Mouse (Mus musculus) kidney, embryonic 14.5 days (tissue): ENCODE measurements at regions not wholly inside any gene's neighbourhood (a gene's known extent, or its start where the extent isn't known, plus 50 kb on each side); places are given as distances from the start of the nearest gene placed in this dataset.
"Not testable (repeated sequence)": the region's sequence is repeated elsewhere in the genome, so short reads cannot be mapped to it uniquely, and the experiment has no call there.

Experiments
- ATAC-seq: fragments of 200-750 bp; cut with Nextera tagmentation; 2 replicates; pipeline ENCODE4 v1.8.0; 2017; ENCODE audit warnings: moderate number of reproducible peaks, mild to moderate bottlenecking, moderate TSS enrichment, moderate library complexity; ENCODE audit not compliant: low FRiP score, low TSS enrichment
- H3K27ac ChIP-seq: fragments of 300-500 bp; sonication (generic); 2 replicates; pipeline ENCODE4 v1.5.1; 2014; ENCODE audit warnings: low read depth, mild to moderate bottlenecking, low read length, moderate library complexity, mixed read lengths
- H3K27me3 ChIP-seq: fragments of 300-500 bp; sonication (generic); 2 replicates; pipeline ENCODE4 v1.6.1; 2014; ENCODE audit warnings: mild to moderate bottlenecking, low read length; ENCODE audit not compliant: control insufficient read depth, insufficient read depth
- H3K36me3 ChIP-seq: fragments of 300-500 bp; sonication (generic); 2 replicates; pipeline ENCODE4 v1.6.1; 2014; ENCODE audit warnings: low read length, mixed read lengths; ENCODE audit not compliant: control insufficient read depth, insufficient read depth
- H3K4me1 ChIP-seq: fragments of 300-500 bp; sonication (generic); 2 replicates; pipeline ENCODE4 v1.6.1; 2014; ENCODE audit warnings: low read length, mixed read lengths; ENCODE audit not compliant: control insufficient read depth, insufficient read depth
- H3K4me2 ChIP-seq: fragments of 300-500 bp; sonication (generic); replicated peaks from 2 replicates; pipeline ENCODE4 v1.6.1; 2014; ENCODE audit warnings: low read depth, mild to moderate bottlenecking, low read length
- H3K4me3 ChIP-seq: fragments of 300-500 bp; sonication (generic); 2 replicates; pipeline ENCODE4 v1.5.1; 2014; ENCODE audit warnings: mild to moderate bottlenecking, low read length
- H3K9ac ChIP-seq: fragments of 300-500 bp; sonication (generic); 2 replicates; pipeline ENCODE4 v1.6.1; 2014; ENCODE audit warnings: low read depth, mild to moderate bottlenecking, low read length, moderate library complexity
- H3K9me3 ChIP-seq: fragments of 300-500 bp; sonication (generic); 2 replicates; pipeline ENCODE4 v1.6.1; 2016; ENCODE audit warnings: low read length; ENCODE audit not compliant: control insufficient read depth
- WGBS: fragments of 180-500 bp; shearing (Covaris S2); extraction: QIAGEN DNeasy Blood & Tissue Kit; methylation state at CpG from one replicate; pipeline ENCODE4 v1.1.7; 2014; 5-methylcytosine and 5-hydroxymethylcytosine counted together

- Histone ChIP-seq H3K9ac (no peak overlapping the region), H3K36me3 (no peaks in the 10 kb centered on the region), H3K4me2 (no peak overlapping the region), H3K4me1 (no peaks in the 10 kb centered on the region), H3K9me3 (no peaks in the 10 kb centered on the region), H3K4me3 (no peak overlapping the region), H3K27ac (no peak overlapping the region), H3K27me3 (no peaks in the 10 kb centered on the region)
- ATAC-seq = no peak
- WGBS = 90% methylated on average over 5 of the region's 5 CpGs
Observed at GRCm38 (mm10) chr3:151948015-151948645, 110.7 kb upstream of the Ptgfr start.

DNA sequence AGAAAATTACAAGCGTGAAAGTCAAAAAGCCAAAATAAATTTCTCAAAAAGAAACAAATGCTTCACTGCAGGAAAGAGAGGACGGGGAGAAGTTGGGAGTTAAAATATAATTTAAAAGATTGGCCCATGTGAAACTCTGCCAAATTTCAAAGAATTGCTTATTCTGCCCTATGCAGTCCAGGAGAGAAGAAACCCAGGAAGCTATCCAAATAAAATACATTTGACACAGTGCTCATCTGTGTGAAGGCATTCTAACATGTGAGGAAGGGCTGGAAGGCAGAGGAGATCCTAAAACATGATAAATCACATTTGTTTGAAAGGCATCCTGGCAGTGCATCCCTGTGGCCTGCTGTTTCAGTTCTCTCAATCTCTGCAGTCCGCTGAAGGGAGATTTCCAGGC, 108.5 kb upstream of the Ptgfr start:
- Histone ChIP-seq H3K36me3 (no peaks in the 10 kb centered on the region), H3K4me2 (no peak overlapping the region), H3K27me3 (no peaks in the 10 kb centered on the region), H3K4me1 (no peaks in the 10 kb centered on the region), H3K9me3 (no peaks in the 10 kb centered on the region), H3K9ac (no peak overlapping the region), H3K4me3 (no peak overlapping the region), H3K27ac (no peak overlapping the region)
- WGBS = 79% methylated on average over 3 of the region's 3 CpGs
- ATAC-seq = no peak

- 56% methylated on average over 3 of the region's 3 CpGs for WGBS
- H3K27ac ChIP-seq = no peak overlapping the region
- H3K36me3 ChIP-seq = no peaks in the 10 kb centered on the region
- no peak for ATAC-seq
- H3K4me3 ChIP-seq = no peak overlapping the region
- H3K27me3 ChIP-seq = no peaks in the 10 kb centered on the region
- no peaks in the 10 kb centered on the region for H3K9me3 ChIP-seq
- no peak overlapping the region for H3K9ac ChIP-seq
- no peaks in the 10 kb centered on the region for H3K4me1 ChIP-seq
- H3K4me2 ChIP-seq = no peak overlapping the region
Observed at GRCm38 (mm10) chr3:151943542-151943941, 106.1 kb upstream of the Ptgfr start.

- Histone ChIP-seq H3K4me3 (no peak overlapping the region), H3K9ac (no peak overlapping the region), H3K4me2 (no peak overlapping the region), H3K4me1 (no peaks in the 10 kb centered on the region), H3K36me3 (no peaks in the 10 kb centered on the region), H3K27me3 (no peaks in the 10 kb centered on the region), H3K27ac (no peak overlapping the region), H3K9me3 (no peaks in the 10 kb centered on the region)
- no peak for ATAC-seq
- 82% methylated on average over 2 of the region's 2 CpGs for WGBS
Observed at GRCm38 (mm10) chr3:151938472-151939029, 101.1 kb upstream of the Ptgfr start.

DNA sequence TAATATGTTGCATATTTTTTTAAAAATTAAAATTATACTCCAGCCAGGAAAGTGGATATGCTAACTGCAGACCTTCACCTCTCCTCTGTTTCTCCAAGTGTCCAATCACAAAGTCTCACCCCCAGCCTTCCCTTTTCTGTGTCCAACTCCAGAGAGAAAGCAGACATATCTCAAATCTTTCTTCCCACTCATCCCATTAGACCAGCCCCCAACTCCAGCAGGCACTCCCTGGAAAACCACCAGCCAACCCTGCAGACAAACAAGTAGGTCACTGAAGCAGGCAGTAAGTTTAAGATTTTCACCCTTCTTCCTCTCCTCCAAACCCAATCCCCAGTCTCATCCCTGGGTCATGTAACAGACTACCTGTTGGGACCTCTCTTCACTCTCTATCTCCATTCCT, 94.2 kb upstream of the Ptgfr start:
- Histone ChIP-seq H3K9me3 (no peaks in the 10 kb centered on the region), H3K27me3 (no peaks in the 10 kb centered on the region), H3K4me1 (no peaks in the 10 kb centered on the region), H3K36me3 (no peaks in the 10 kb centered on the region), H3K4me2 (no peak overlapping the region), H3K4me3 (no peak overlapping the region), H3K9ac (no peak overlapping the region), H3K27ac (no peak overlapping the region)
- no peak for ATAC-seq

DNA sequence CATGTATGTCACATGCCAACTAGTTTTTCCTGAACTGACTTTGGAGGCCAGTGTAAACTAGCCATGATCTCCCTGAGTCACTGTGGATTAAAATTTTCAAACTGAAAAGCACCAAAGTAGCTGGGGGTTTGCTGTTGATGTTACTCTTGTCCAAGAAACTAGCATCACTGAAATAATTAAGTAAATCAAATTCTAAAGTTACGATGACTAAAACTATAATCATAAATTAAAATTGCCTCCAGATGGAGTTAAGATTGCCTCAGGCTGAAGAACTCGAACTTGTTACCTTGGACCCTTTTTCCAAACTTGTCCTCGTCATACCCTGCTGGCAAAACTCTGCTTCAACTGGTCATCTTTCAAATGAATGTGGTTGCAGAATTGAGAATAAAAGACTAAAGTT, 93.7 kb upstream of the Ptgfr start:
- WGBS = 81% methylated on average over 3 of the region's 3 CpGs
- H3K9me3 ChIP-seq = peaks cover 3% of the 10 kb centered on the region; the same call in 1 of the 2 replicates
- H3K4me1 ChIP-seq = no peaks in the 10 kb centered on the region
- no peak overlapping the region for H3K4me3 ChIP-seq
- H3K36me3 ChIP-seq = no peaks in the 10 kb centered on the region
- H3K27ac ChIP-seq = no peak overlapping the region
- H3K9ac ChIP-seq = no peak overlapping the region
- no peak for ATAC-seq
- no peak overlapping the region for H3K4me2 ChIP-seq
- no peaks in the 10 kb centered on the region for H3K27me3 ChIP-seq

DNA sequence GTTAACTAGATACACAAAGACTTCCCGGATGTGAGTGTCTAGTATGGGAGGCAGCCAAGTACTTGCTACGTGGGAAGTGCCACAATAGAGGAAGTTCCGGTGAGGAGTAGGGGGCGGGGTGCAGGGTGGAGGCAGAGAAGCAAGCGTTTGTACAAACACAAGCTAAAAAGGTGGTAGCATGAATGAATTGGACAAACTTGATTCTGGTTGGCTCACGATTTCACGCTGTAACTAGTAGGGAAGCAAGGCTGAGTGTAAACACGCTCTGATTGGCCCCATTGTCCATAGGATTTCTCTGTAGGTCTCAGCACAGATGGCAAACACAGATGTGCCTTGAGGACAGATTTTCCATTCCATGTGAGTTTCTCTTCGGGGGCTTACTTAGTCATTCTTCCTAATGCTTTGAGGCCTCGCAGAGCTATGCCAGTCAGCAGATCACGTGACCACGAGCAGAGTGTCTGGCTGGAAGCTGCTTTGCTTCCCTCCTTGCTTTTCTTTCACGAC, 76.6 kb upstream of the Ptgfr start:
- 71% methylated on average over 13 of the region's 13 CpGs for WGBS
- no peak overlapping the region for H3K27ac ChIP-seq
- peak; percentile 39; the same call in 1 of the 2 replicates for ATAC-seq

GRCm38 (mm10) chr3:151912292-151912691, 74.9 kb upstream of the Ptgfr start:
- not testable (repeated sequence) for H3K4me1 ChIP-seq, H3K4me2 ChIP-seq, H3K36me3 ChIP-seq, H3K4me3 ChIP-seq, H3K27ac ChIP-seq, H3K9me3 ChIP-seq, H3K9ac ChIP-seq, ATAC-seq, H3K27me3 ChIP-seq
- WGBS = 83% methylated on average over 11 of the region's 11 CpGs

More for the DNA sequence above, 76.6 kb upstream of the Ptgfr start:
- Histone ChIP-seq H3K4me1 (no peaks in the 10 kb centered on the region), H3K27me3 (no peaks in the 10 kb centered on the region), H3K9me3 (no peaks in the 10 kb centered on the region), H3K9ac (no peak overlapping the region), H3K4me2 (no peak overlapping the region), H3K36me3 (no peaks in the 10 kb centered on the region), H3K4me3 (no peak overlapping the region)

- H3K4me2 ChIP-seq = no peak overlapping the region
- ATAC-seq = no peak
- no peak overlapping the region for H3K9ac ChIP-seq
- 89% methylated on average over 2 of the region's 2 CpGs for WGBS
- H3K27me3 ChIP-seq = no peaks in the 10 kb centered on the region
- no peaks in the 10 kb centered on the region for H3K36me3 ChIP-seq
- H3K4me3 ChIP-seq = no peak overlapping the region
- no peaks in the 10 kb centered on the region for H3K9me3 ChIP-seq
- no peak overlapping the region for H3K27ac ChIP-seq
- H3K4me1 ChIP-seq = no peaks in the 10 kb centered on the region
Observed at GRCm38 (mm10) chr3:151910851-151911250, 73.4 kb upstream of the Ptgfr start.
